Mouse (Mus musculus): Measurements from ENCODE around the gene Hist1h2bn. TPM values are rescaled to one million over a fixed set of nuclear protein-coding genes. Genes with fewer than 3 reads are reported as not detected.
"Not testable (repeated sequence)": the region's sequence is repeated elsewhere in the genome, so short reads cannot be mapped to it uniquely, and the experiment has no call there.

Hist1h2bn gene
- total RNA-seq, 4 experiments from 2014 or later, result 10.1 to 17.6 (median 15.3) TPM

DNA sequence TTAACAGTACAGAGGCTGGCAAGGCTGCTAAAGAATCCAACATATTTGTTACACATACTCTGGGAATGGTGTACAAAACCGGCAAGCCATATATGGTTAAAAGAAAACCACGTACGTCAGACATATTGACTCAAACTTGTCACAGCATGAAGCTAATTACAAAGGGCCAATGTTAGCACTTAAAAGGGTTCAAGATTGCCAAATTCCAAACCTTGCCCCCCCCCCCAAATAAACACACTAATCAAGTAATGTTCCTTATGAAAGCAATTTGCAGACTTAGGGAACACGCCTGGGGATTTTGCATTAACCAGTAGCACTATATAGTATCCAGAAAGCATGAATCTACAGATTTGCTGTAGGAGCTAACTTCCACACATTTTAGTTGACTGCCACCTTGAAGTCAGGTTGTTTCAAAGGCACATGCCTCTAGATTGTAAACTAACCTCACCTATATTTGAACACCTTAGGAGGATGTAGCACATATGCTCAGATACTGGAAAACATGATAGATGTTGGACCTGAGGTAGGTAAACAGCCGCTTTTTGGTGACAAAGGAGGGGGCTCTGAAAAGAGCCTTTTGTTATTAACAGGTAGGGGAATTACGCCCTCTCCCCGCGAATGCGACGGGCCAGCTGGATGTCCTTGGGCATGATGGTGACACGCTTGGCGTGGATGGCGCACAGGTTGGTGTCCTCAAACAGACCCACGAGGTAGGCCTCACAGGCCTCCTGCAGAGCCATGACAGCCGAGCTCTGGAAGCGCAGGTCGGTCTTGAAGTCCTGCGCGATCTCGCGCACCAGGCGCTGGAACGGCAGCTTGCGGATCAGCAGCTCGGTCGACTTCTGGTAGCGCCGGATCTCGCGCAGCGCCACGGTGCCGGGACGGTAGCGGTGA lies 28.7 kb downstream of the Hist1h2bn start:
- DNase-seq, result not testable (repeated sequence)

GRCm38 (mm10) chr13:21783255-21783617 lies 29.3 kb downstream of the Hist1h2bn start, which contains the start of gene Hist1h3i:
Gene Hist1h3i, minus strand, starts transcription at chr13:21783370.
- peak; percentile 33 for DNase-seq

DNA sequence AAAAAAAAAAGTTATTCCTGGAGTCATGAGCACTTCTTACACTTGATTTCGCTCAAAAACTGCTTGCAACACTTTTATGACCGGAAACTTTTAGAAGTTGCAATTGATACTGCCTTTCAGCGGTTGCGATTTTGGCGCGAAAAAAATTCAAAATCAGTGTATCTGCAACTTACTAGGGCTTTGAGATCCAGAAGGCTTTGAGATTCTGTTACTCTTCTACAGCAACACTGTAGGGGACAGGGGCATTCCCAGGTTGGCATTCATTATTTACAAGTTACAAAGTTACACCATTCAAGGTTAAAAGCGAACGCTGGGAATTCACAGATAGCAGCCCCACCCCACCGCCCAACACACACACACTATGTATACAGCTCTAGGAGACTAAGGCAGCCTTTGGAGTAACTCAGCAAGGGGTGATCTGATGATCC lies 29.8 kb downstream of the Hist1h2bn start:
- no peak for DNase-seq

DNA sequence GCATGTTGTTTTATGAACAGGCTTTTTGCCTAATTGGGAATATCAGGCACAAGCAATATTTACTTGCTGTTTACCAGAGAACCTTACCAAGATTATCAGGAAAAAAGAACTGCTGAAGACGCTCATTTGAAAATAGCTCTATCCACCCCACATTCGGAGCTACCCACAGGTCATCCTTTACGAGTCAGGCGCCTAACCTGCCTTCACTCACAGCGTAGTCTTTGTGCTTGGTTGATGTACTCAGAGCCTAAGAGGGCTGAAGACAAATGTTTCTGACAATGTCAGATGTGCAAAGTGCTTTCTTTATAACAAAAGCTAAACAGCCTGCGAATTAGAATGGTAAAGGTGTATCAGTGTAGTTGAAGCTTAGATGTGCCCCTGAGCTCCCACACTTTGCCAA lies 30.4 kb downstream of the Hist1h2bn start:
- DNase-seq, result no peak

- no peak for DNase-seq
Measured at GRCm38 (mm10) chr13:21786189-21786898, 32.4 kb downstream of the Hist1h2bn start.

DNA sequence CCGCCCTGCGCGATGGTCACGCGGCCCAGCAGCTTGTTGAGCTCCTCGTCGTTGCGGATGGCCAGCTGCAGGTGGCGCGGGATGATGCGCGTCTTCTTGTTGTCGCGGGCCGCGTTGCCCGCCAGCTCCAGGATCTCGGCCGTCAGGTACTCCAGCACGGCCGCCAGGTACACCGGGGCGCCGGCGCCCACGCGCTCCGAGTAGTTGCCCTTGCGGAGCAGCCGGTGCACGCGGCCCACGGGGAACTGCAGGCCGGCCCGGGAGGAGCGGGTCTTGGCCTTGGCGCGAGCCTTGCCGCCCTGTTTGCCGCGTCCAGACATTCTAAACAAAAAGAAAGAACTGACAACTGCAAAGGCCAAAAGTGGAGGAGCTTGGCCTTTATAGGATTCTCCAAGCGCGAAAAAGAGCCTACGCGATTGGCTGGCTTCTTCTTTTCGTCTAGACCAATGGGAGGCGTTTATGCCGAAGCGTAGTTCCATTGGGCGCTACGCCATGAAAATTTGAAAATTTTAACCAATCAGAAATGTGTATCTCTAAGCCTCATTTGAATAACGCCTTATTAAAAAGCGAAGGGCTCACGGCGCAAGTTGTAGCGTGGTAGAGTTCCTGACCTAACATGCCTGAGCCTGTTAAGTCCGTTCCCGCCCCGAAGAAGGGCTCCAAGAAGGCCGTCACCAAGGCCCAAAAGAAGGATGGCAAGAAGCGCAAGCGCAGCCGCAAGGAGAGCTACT lies 33.1 kb downstream of the Hist1h2bn start, which contains the start of the genes Hist1h2an and Hist1h2bp:
TSS of gene Hist1h2an (minus strand) at position 320 of the 731 bp plus-strand sequence.
TSS of gene Hist1h2bp (plus strand) at position 563 of the 731 bp plus-strand sequence.
- DNase-seq, result peak; percentile 89

DNA sequence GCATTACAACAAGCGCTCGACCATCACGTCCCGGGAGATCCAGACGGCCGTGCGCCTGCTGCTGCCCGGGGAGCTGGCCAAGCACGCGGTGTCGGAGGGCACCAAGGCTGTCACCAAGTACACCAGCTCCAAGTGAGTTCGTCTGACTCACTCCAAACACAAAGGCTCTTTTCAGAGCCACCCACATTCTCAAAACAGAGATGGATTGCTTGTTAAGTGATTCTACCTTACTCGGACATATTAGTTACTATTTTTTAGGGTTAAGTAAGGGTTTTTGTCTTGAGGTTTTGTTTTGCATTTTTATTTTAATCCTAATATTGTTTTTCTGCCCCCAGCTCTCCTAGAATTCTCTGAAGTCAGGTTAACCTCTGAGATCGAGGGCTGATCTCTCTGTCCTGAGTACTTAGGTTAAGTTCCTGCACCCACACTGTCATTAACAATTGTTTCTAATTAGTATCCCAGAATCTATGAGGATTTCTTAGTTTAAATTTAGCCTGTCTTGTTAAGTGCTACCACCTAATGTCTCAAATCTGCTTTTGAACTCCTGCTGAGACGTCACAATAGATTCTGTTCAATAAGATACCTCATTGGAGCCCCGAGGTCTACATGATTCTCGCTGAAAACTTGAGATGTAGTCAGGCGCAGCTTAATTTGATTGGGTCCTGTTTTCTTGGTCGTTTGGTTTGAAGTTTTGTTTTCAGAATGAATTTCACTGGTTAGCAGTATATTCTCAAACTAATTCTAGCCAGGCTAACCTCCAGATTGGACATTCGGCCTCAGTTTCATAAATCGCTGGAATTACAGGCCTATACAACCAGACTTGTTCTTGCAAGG lies 34.1 kb downstream of the Hist1h2bn start:
- no peak for DNase-seq

DNA sequence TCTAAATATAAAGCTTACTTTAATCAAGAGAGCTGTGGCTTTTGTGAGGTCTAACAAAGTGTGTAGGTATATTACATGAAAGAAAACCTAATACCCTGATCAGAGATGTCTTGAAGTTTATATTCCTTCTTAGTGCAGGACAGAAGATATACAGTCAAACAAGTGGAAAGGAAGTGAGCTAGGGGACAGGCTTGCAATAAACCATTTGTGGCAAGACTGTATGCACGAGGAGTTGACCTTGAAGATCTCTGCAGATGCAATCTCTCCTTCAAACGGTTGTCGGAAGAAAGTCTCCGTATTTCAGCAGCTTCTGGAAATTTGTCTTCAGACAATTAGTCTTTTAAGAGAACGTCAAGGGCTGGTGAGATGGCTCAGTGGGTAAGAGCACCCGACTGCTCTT lies 36.0 kb downstream of the Hist1h2bn start:
- DNase-seq, result no peak

GRCm38 (mm10) chr13:21790601-21791283 lies 36.8 kb downstream of the Hist1h2bn start:
- DNase-seq, result no peak

DNA sequence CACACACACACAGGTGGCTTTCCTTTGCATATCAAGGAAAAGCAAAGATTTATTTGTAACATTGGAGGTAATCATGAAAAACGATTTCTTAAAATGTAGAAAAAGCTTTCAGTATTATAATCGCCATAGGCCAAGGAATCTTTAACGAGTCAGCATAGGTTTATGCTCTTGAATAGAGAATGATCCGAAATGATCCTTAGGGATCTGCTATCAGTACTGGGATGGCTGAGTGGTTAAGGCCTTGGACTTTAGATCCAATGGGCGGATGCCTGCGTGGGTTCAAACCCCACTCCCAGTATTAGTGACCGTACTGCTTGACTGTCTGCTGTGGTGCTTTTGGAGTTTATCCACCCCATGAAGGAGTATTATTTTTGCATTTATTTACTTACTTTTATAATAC lies 41.7 kb downstream of the Hist1h2bn start:
- DNase-seq, result no peak

DNA sequence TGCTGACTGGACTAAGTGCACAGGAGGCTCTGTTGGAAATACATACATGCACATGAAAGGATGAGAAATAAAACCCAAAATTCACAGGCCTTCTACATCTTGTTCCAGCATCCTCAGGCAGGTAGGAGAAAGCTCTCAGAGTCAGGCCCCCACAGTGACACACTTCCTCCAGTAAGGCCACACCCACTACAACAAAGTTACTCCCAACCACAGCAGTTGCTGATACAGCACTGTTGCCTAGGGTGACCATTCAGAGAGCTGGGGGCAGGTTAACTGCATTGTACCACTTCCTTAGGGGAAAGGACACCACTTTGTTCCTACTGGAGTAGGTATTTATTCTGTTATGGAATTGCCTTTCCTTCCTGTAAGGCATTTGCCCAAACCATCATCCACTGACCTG lies 43.2 kb downstream of the Hist1h2bn start:
- not testable (repeated sequence) for DNase-seq

GRCm38 (mm10) chr13:21803058-21803457 lies 49.1 kb downstream of the Hist1h2bn start:
- not testable (repeated sequence) for DNase-seq

Small RNA genes within 50 kb of the gene (microRNA-seq; reads per million reads assigned to microRNA genes)
- gene Gm44346, result 0 reads per million in 2 experiments
- 0 reads per million in 2 experiments for gene Gm44357
- 0 reads per million in 2 experiments for gene Gm44367
- gene Gm44454, result 0 reads per million in 2 experiments

Other genes with a start within 250 kb of the Hist1h2bn start
- gene Zkscan8, start 223.0 kb upstream of the Hist1h2bn start, total RNA-seq (2022), result 10 to 100 TPM; 20.4 to 30.2 (median 26.0) TPM
- gene Olfr1366, start 211.3 kb upstream of the Hist1h2bn start, total RNA-seq (2022), result not detected
- gene Olfr1535, start 194.2 kb upstream of the Hist1h2bn start, total RNA-seq (2022), result not detected
- not detected for gene Olfr1364, start 172.4 kb upstream of the Hist1h2bn start, total RNA-seq (2022)
- not detected for gene Olfr1362, start 140.1 kb upstream of the Hist1h2bn start, total RNA-seq (2022)
- not detected for gene Olfr11, start 111.6 kb upstream of the Hist1h2bn start, total RNA-seq (2022)
- gene Olfr1361, start 90.7 kb upstream of the Hist1h2bn start, total RNA-seq (2022), result not detected
- not detected for gene Olfr1360, start 76.7 kb upstream of the Hist1h2bn start, total RNA-seq (2022)
- not detected for gene Olfr1359, start 56.0 kb upstream of the Hist1h2bn start, total RNA-seq (2022)
- 10 to 100 TPM; 19.0 to 38.1 (median 29.8) TPM for gene Hist1h2bl, start 38.0 kb upstream of the Hist1h2bn start, total RNA-seq (2022)
- gene Hist1h2ai, start 37.7 kb upstream of the Hist1h2bn start, total RNA-seq (2022), result 1 to 10 TPM; 2.1 to 9.9 (median 7.2) TPM
- gene Hist1h3h, start 36.5 kb upstream of the Hist1h2bn start, total RNA-seq (2022), result 10 to 100 TPM; 23.6 to 39.6 (median 35.8) TPM
- gene Hist1h2bm, start 32.1 kb upstream of the Hist1h2bn start, total RNA-seq (2022), result 1 to 10 TPM; 3.7 to 7.9 (median 5.3) TPM
- gene Hist1h4j, start 19.1 kb upstream of the Hist1h2bn start, total RNA-seq (2022), result 10 to 100 TPM in 3 of 4 experiments, 1 to 10 TPM in 1; 7.2 to 11.3 (median 10.4) TPM
- gene Hist1h4k, start 3.6 kb upstream of the Hist1h2bn start, total RNA-seq (2022), result 100 to 1,000 TPM in 3 of 4 experiments, 10 to 100 TPM in 1; 68.3 to 123 (median 109) TPM
- 10 to 100 TPM in 1 of 4 experiments, 1 to 10 TPM in 3; 6.2 to 10.4 (median 7.6) TPM for gene Hist1h2ak, start 296 bp upstream of the Hist1h2bn start, total RNA-seq (2022)
- 10 to 100 TPM; 13.2 to 18.9 (median 15.8) TPM for gene Hist1h1b, start 26.5 kb downstream of the Hist1h2bn start, total RNA-seq (2022)
- 10 to 100 TPM; 45.2 to 52.5 (median 48.0) TPM for gene Hist1h3i, start 29.2 kb downstream of the Hist1h2bn start, total RNA-seq (2022)
- gene Hist1h2an, start 33.1 kb downstream of the Hist1h2bn start, total RNA-seq (2022), result 1 to 10 TPM in 2 of 4 experiments, not detected in 2; 2.7 to 7.2 TPM
- gene Hist1h2bp, start 33.3 kb downstream of the Hist1h2bn start, total RNA-seq (2022), result 10 to 100 TPM in 1 of 4 experiments, 1 to 10 TPM in 3; 6.0 to 15.5 (median 8.6) TPM
- 10 to 100 TPM; 62.2 to 78.1 (median 68.0) TPM for gene Hist1h2bq, start 56.1 kb downstream of the Hist1h2bn start, total RNA-seq (2022)
- 10 to 100 TPM in 3 of 4 experiments, 1 to 10 TPM in 1; 6.1 to 36.2 (median 24.9) TPM for gene Hist1h2ao, start 56.3 kb downstream of the Hist1h2bn start, total RNA-seq (2022)
- gene Hist1h4m, start 57.6 kb downstream of the Hist1h2bn start, total RNA-seq (2022), result 100 to 1,000 TPM; 110 to 175 (median 150) TPM
- 100 to 1,000 TPM in 2 of 4 experiments, 10 to 100 TPM in 2; 56.8 to 227 (median 113) TPM for gene Hist1h4n, start 78.1 kb downstream of the Hist1h2bn start, total RNA-seq (2022)
- gene Hist1h2ap, start 79.4 kb downstream of the Hist1h2bn start, total RNA-seq (2022), result 10 to 100 TPM; 19.8 to 45.6 (median 32.3) TPM
- 10 to 100 TPM; 63.3 to 78.8 (median 69.1) TPM for gene Hist1h2br, start 79.6 kb downstream of the Hist1h2bn start, total RNA-seq (2022)
- gene Zfp184, start 191.0 kb downstream of the Hist1h2bn start, total RNA-seq (2022), result 1 to 10 TPM; 1.5 to 6.2 (median 3.6) TPM
- not detected for gene Pom121l2, start 227.1 kb downstream of the Hist1h2bn start, total RNA-seq (2022)

All from adrenal gland, adult 8-10 months (tissue).